7 mouse cellular contexts compared by ENCODE assay signal in genomic region chr11:95837059-95837458, GRCm38 (mm10). TPM values are rescaled to one million over a fixed set of nuclear protein-coding genes. Genes with fewer than 3 reads are reported as not detected.
DNase-seq lines count a peak whose midpoint lies in the region; ATAC-seq and TF ChIP-seq lines count a peak whose summit lies in the region.

Gene Gngt2, plus strand, starts transcription at chr11:95837216.

- no peaks in the 10 kb centered on the region; the same call in 1 of the 2 replicates for H3K79me2 ChIP-seq in heart, adult 2 months (replicated peaks; ENCODE audit: control insufficient read depth, insufficient read depth, low read length)

- H3K27me3 ChIP-seq in heart, adult 2 months (ENCODE audit: control insufficient read depth, insufficient read depth, low read length): no peaks in the 10 kb centered on the region
- peaks cover 39% of the 10 kb centered on the region for H3K27me3 ChIP-seq in kidney, embryonic 16.5 days (ENCODE audit: insufficient read depth, low read length)

- intact Hi-C loops in heart, adult 2 months (cut with DNase I): no loop called here

- no peak within 1 kb of the TSS for H3K27ac ChIP-seq in bone marrow macrophage, adult 2 months (ENCODE audit: insufficient read depth, low read depth, low read length)
- peak within 1 kb of the TSS; percentile 92 for H3K27ac ChIP-seq in heart, adult 2 months
- H3K27ac ChIP-seq in kidney, embryonic 16.5 days (ENCODE audit: low read length): peak within 1 kb of the TSS; percentile 70

- H3K9me3 ChIP-seq in kidney, embryonic 16.5 days (ENCODE audit: low read length): no peaks in the 10 kb centered on the region

- no peak for TF ChIP-seq POLR2A in bone marrow macrophage, adult 2 months (IDR thresholded peaks at IDR 0.05; ENCODE audit: borderline replicate concordance, low read depth, low read length)
- TF ChIP-seq POLR2A in heart, adult 2 months (IDR thresholded peaks at IDR 0.05; ENCODE audit: insufficient read depth, low read depth, low read length): peak; percentile 17; the same call in 1 of the 2 replicates

- 13% methylated on average over 10 of the region's 10 CpGs for WGBS in heart, adult 2 months
- WGBS in kidney, embryonic 16.5 days: 53% methylated on average over 10 of the region's 10 CpGs

- H3K36me3 ChIP-seq in heart, adult 2 months (ENCODE audit: control insufficient read depth, insufficient read depth, low read length): peaks cover 6% of the 10 kb centered on the region; the same call in 1 of the 2 replicates
- H3K36me3 ChIP-seq in kidney, embryonic 16.5 days (ENCODE audit: insufficient read depth, low read length): no peaks in the 10 kb centered on the region

- no peak for TF ChIP-seq CTCF in bone marrow macrophage, adult 2 months (IDR thresholded peaks at IDR 0.05; ENCODE audit: low read depth, low read length)
- no peak for TF ChIP-seq CTCF in heart, adult 2 months (IDR thresholded peaks at IDR 0.05)

- peak; percentile 14; the same call in 1 of the 2 replicates for ATAC-seq in kidney, embryonic 16.5 days (ENCODE audit: low FRiP score, low TSS enrichment)

- peak within 1 kb of the TSS; percentile 10; the same call in 1 of the 2 replicates for H3K9ac ChIP-seq in heart, adult 2 months (ENCODE audit: low read depth, low read length)
- H3K9ac ChIP-seq in kidney, embryonic 16.5 days (replicated peaks; ENCODE audit: low read length): no peak within 1 kb of the TSS

- H3K4me1 ChIP-seq in bone marrow macrophage, adult 2 months (ENCODE audit: control insufficient read depth, insufficient read depth, low read length): peaks cover 61% of the 10 kb centered on the region
- H3K4me1 ChIP-seq in heart, adult 2 months (ENCODE audit: control insufficient read depth, insufficient read depth, low read length): peaks cover 34% of the 10 kb centered on the region
- peaks cover 45% of the 10 kb centered on the region for H3K4me1 ChIP-seq in kidney, embryonic 16.5 days (ENCODE audit: insufficient read depth, low read length)

- TF ChIP-seq EP300 in heart, adult 2 months (IDR thresholded peaks at IDR 0.05; ENCODE audit: insufficient read depth, low read depth, low read length): peak; percentile 77; the same call in 1 of the 2 replicates

- H3K4me3 ChIP-seq in bone marrow macrophage, adult 2 months (ENCODE audit: insufficient read depth, low read length): no peak within 1 kb of the TSS
- H3K4me3 ChIP-seq in heart, adult 2 months: peak within 1 kb of the TSS; percentile 22; the same call in 1 of the 2 replicates
- H3K4me3 ChIP-seq in kidney, embryonic 16.5 days (ENCODE audit: low read length): 0 out of 2 replicates have a peak within 1 kb of the TSS, but pooled peaks have one; percentile 1

- peak within 1 kb of the TSS; percentile 17; the same call in 1 of the 2 replicates for H3K4me2 ChIP-seq in kidney, embryonic 16.5 days (replicated peaks; ENCODE audit: low read depth, low read length)

- peak; percentile 69 for DNase-seq in right cerebral cortex, postnatal 4 days
- DNase-seq in right cerebral cortex, adult 2 months (ENCODE audit: low spot score in 2 of 2): no peak
- DNase-seq in heart, adult 2 months: peak; percentile 85 to 88
- peak; percentile 97 for DNase-seq in lung, postnatal 36 days
- no peak for DNase-seq in layer of hippocampus, adult 18-20 months (ENCODE audit: low spot score in 2 of 2)

RNA-seq across cellular contexts. Expression of gene Gngt2, which starts in this region (rescaled TPM):
- polyA plus RNA-seq in bone marrow macrophage, adult 2 months (2012; ENCODE audit: insufficient read depth, insufficient read length, missing spikeins): 167 and 176 TPM in 2 replicates
- total RNA-seq in heart, adult 2 months (2021): 10 to 100 TPM; 19.0 to 24.4 TPM
- 10.2 and 12.4 TPM in 2 replicates for polyA plus RNA-seq in heart, adult 2 months (2012; rRNA removed)
- polyA plus RNA-seq in kidney, embryonic 16.5 days (2015; fragmentation: Nextera tagmentation; extraction: Ambion mirVana): 21.0 and 24.2 TPM in 2 replicates
- 1 to 10 TPM; 2.0 to 5.1 TPM for total RNA-seq in layer of hippocampus, adult 18-20 months (2021)

Comparison
In these comparisons a context has a peak if more than half of its experiments do, and no peak if none do; other contexts are left out.
1. DNase-seq: peak in right cerebral cortex, postnatal 4 days (single experiment), heart, adult 2 months (2 of 2) and lung, postnatal 36 days (single experiment); none in right cerebral cortex, adult 2 months (0 of 2) and layer of hippocampus, adult 18-20 months (0 of 2).